Mouse (Mus musculus): ENCODE measurements around the gene Rag2. TPM values are rescaled to one million over a fixed set of nuclear protein-coding genes. Genes with fewer than 3 reads are reported as not detected.

Rag2 gene
- not detected for polyA plus RNA-seq (2015; fragmentation: Illumina TruSeq; extraction: RNeasy Lipid Tissue Mini Kit (QIAGEN cat#74804); ENCODE audit: low read depth, low replicate concordance)

DNA sequence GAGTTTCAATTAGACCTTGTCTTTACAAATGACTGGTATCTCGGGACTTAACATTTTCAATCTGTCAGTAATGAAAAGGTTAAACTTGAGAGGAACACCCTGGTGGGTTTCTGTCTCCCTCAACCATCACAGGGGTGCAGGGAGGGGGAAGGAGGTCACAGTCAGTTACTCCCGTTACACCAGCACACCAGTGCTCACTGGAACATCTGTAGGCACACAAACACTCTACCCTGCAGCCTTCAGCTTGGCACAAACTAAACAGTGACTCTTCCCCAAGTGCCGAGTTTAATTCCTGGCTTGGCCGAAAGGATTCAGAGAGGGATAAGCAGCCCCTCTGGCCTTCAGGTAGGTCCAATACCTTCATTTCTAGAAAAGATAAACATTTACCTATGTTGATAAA is at the start of gene Rag2:
Gene Rag2, plus strand, starts transcription at position 193 of the 400 bp plus-strand sequence.

GRCm38 (mm10) chr2:101649114-101649671 is 24.7 kb downstream of the Rag2 start, which contains the start of the genes Rag1 and B230118H07Rik:
Gene Rag1 (minus strand): TSS chr2:101649501.
Gene B230118H07Rik (minus strand): TSS chr2:101649532.

DNA sequence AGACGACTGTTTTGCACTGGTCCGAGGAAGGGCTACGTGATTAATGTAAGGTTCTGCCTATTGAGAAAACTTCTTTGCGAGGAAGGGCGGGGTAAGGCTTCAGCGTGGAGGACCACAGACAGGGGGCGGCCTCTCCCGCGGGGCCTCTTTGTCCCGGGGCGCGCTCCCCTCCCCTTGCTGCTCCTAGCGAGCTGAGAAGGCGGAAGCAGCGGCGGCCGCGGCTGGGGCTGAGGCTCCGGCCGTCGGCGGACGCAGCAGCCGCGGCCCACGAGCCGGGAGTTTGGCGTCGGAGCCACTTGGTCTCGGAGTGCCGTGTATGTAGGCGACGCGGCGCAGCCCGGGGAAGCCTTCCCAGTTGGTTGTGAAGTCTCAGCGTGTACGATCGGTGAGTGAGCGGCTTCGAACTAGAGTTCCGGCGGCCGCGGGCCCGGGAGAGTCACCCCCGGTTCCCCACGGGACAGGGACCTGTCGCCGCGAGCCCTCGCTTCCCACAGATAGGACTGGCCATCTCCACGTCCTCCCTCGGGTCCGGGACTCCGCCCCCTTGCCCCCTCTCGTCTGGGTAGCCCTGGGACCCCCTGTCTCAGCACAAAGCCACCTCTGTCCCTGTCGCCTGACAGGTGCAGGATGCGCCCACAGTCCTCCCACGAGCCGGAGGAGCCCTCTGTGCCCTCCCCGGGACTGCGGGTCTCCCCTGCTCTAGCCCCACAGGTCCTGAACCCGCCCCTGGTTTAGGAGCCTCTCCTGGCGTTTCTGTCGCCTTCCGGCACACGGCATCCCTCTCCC is 53.9 kb downstream of the Rag2 start, which contains the start of gene Traf6:
Gene Traf6, plus strand, starts transcription at position 194 of the 786 bp plus-strand sequence.

Other genes with a start within 250 kb of the Rag2 start
- gene Rag1, start 24.8 kb downstream of the Rag2 start, polyA plus RNA-seq (2015; fragmentation: Illumina TruSeq; extraction: RNeasy Lipid Tissue Mini Kit (QIAGEN cat#74804); ENCODE audit: low read depth, low replicate concordance): 0.09 TPM
- gene B230118H07Rik, start 24.8 kb downstream of the Rag2 start, polyA plus RNA-seq (2015; fragmentation: Illumina TruSeq; extraction: RNeasy Lipid Tissue Mini Kit (QIAGEN cat#74804); ENCODE audit: low read depth, low replicate concordance): 67.3 TPM
- 9.8 TPM for gene Traf6, start 53.7 kb downstream of the Rag2 start, polyA plus RNA-seq (2015; fragmentation: Illumina TruSeq; extraction: RNeasy Lipid Tissue Mini Kit (QIAGEN cat#74804); ENCODE audit: low read depth, low replicate concordance)